Mouse (Mus musculus) lung, postnatal 0 days (tissue): ENCODE measurements around the gene Map3k20. TPM values are rescaled to one million over a fixed set of nuclear protein-coding genes. Genes with fewer than 3 reads are reported as not detected.

ENCODE experiments used
- ATAC-seq: fragments of 200-750 bp; cut with Nextera tagmentation; 2 replicates; pipeline ENCODE4 v1.8.0; 2017; ENCODE audit warnings: moderate library complexity
- DNase-seq: peaks from one replicate; pipeline ENCODE4 v3.0.0-alpha.2; 2016; ENCODE audit warnings: low spot score
- H3K27ac ChIP-seq: fragments of 300-500 bp; sonication (generic); 2 replicates; pipeline ENCODE4 v1.5.1; 2014; ENCODE audit warnings: antibody characterized with exemption, mild to moderate bottlenecking, low read length, mixed read lengths
- H3K27me3 ChIP-seq: fragments of 300-500 bp; sonication (generic); replicated peaks from 2 replicates; pipeline ENCODE4 v1.6.1; 2014; ENCODE audit warnings: low read length, mixed read lengths; ENCODE audit not compliant: insufficient read depth
- H3K36me3 ChIP-seq: fragments of 300-500 bp; sonication (generic); 2 replicates; pipeline ENCODE4 v1.6.1; 2014; ENCODE audit warnings: low read length, mixed read lengths; ENCODE audit not compliant: insufficient read depth
- H3K4me1 ChIP-seq: fragments of 300-500 bp; sonication (generic); 2 replicates; pipeline ENCODE4 v1.6.1; 2014; ENCODE audit warnings: antibody characterized with exemption, low read depth, low read length, mixed read lengths; ENCODE audit not compliant: insufficient read depth
- H3K4me2 ChIP-seq: fragments of 300-500 bp; sonication (generic); replicated peaks from 2 replicates; pipeline ENCODE4 v1.6.1; 2014; ENCODE audit warnings: low read depth, mild to moderate bottlenecking, low read length, moderate library complexity, mixed read lengths
- H3K4me3 ChIP-seq: fragments of 300-500 bp; sonication (generic); 2 replicates; pipeline ENCODE4 v1.5.1; 2014; ENCODE audit warnings: low read depth, low read length
- H3K9ac ChIP-seq: fragments of 300-500 bp; sonication (generic); replicated peaks from 2 replicates; pipeline ENCODE4 v1.6.1; 2014; ENCODE audit warnings: low read depth, mild to moderate bottlenecking
- H3K9me3 ChIP-seq: fragments of 300-500 bp; sonication (generic); 2 replicates; pipeline ENCODE4 v1.6.1; 2016; ENCODE audit warnings: low read length, mixed read lengths
- CTCF ChIP-seq: IDR thresholded peaks from 2 replicates; pipeline ENCODE4 v1.5.1; 2016; ENCODE audit warnings: antibody characterized with exemption, mild to moderate bottlenecking
- EP300 ChIP-seq: IDR thresholded peaks from 2 replicates; pipeline ENCODE4 v1.6.1; 2016; ENCODE audit warnings: antibody characterized with exemption, mild to moderate bottlenecking, control low read depth
- WGBS: fragments of 180-500 bp; shearing (Covaris S2); extraction: QIAGEN DNeasy Blood & Tissue Kit; methylation state at CpG from one replicate; pipeline ENCODE4 v1.1.7; 2014; 5-methylcytosine and 5-hydroxymethylcytosine counted together
- polyA plus RNA-seq: library from polyadenylated mRNA; unstranded; fragments of >200 nt; fragmentation: Nextera tagmentation; extraction: Ambion mirVana; gene quantifications from 2 replicates; pipeline ENCODE4 v1.2.1, GENCODE M21; 2015

Gene Map3k20
- polyA plus RNA-seq, 1 experiment from 2014 or later = 18.5 TPM

DNA sequence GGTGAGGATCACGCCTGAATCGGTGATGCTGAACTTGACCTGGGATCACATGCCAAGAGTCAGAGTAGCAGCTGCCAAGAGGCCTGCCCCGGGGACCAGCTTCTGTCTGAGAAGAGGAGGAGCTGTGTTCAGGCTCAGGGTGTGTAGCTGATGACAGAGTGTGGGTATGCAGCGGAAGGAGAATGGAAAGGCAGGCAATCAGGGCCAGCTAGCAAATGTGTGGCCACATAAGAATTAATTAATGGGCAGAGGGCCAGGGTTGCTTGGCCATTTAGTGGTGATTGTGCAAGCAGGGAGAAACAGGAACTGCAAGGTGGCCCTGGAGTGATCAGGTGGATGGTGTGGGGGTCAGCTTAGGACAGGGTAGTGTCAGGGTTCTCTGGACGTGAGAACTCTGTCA lies 23.5 kb downstream of the Map3k20 start:
- Histone ChIP-seq H3K27ac (no peak overlapping the region), H3K4me2 (no peak overlapping the region), H3K27me3 (no peaks in the 10 kb centered on the region), H3K36me3 (0 out of 2 replicates have a peak, but pooled peaks cover 3% of the 10 kb centered on the region), H3K9me3 (no peaks in the 10 kb centered on the region), H3K4me3 (no peak overlapping the region), H3K9ac (no peak overlapping the region), H3K4me1 (peaks cover 8% of the 10 kb centered on the region; the same call in 1 of the 2 replicates)
- no peak for TF ChIP-seq CTCF
- TF ChIP-seq EP300 = no peak
- peak; percentile 64 for ATAC-seq
- DNase-seq = peak; percentile 64
- 45% methylated on average over 5 of the region's 5 CpGs for WGBS

- peak overlapping the region; percentile 22 for H3K4me2 ChIP-seq
- TF ChIP-seq CTCF = no peak
- TF ChIP-seq EP300 = no peak
- ATAC-seq = no peak
These were observed 26.0 kb downstream of the Map3k20 start for GRCm38 (mm10) chr2:72311486-72311885.

GRCm38 (mm10) chr2:72313312-72313711 lies 27.9 kb downstream of the Map3k20 start:
- no peak overlapping the region for H3K27ac ChIP-seq
- H3K4me3 ChIP-seq = no peak overlapping the region
- ATAC-seq (peak; percentile 69), DNase-seq (peak; percentile 68)
- no peaks in the 10 kb centered on the region for H3K9me3 ChIP-seq
- H3K9ac ChIP-seq = no peak overlapping the region
- 58% methylated on average over 11 of the region's 11 CpGs for WGBS
- no peaks in the 10 kb centered on the region for H3K27me3 ChIP-seq
- TF ChIP-seq CTCF = no peak
- no peak for TF ChIP-seq EP300
- H3K36me3 ChIP-seq = no peaks in the 10 kb centered on the region
- H3K4me2 ChIP-seq = no peak overlapping the region
- peaks cover 11% of the 10 kb centered on the region; the same call in 1 of the 2 replicates for H3K4me1 ChIP-seq

More at GRCm38 (mm10) chr2:72311486-72311885, 26.0 kb downstream of the Map3k20 start:
- Histone ChIP-seq H3K36me3 (no peaks in the 10 kb centered on the region), H3K4me1 (peaks cover 8% of the 10 kb centered on the region; the same call in 1 of the 2 replicates), H3K9ac (no peak overlapping the region), H3K4me3 (no peak overlapping the region), H3K9me3 (no peaks in the 10 kb centered on the region), H3K27ac (no peak overlapping the region), H3K27me3 (no peaks in the 10 kb centered on the region)
- DNase-seq = no peak
- WGBS = 54% methylated on average over 8 of the region's 8 CpGs

DNA sequence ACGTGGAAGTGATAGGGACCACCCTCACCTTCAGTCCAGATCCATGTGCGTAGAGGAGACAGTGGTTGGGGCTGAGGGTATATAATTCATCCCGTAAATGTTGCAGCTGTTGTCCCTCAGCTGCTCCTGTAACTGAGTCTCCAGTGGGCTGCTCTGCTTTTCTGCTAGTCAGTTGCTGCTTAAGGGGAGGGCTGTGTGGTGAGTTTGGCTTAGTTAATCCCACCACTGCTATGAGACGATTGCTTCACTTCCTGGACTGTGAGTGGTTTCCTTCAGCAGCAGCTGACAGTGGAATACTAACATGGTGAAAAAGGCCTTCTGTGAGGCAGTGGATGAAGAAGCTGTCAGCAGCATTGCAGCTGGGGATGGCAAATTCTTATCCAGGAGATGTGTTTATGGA lies 33.0 kb downstream of the Map3k20 start:
- no peak for TF ChIP-seq EP300
- TF ChIP-seq CTCF = no peak
- peak; percentile 89 for DNase-seq
- peak; percentile 86 for ATAC-seq

GRCm38 (mm10) chr2:72319028-72319798 lies 33.8 kb downstream of the Map3k20 start:
- Histone ChIP-seq H3K9me3 (no peaks in the 10 kb centered on the region), H3K27me3 (no peaks in the 10 kb centered on the region), H3K36me3 (no peaks in the 10 kb centered on the region), H3K27ac (peak overlapping the region; percentile 63), H3K4me1 (peaks cover 13% of the 10 kb centered on the region; the same call in 1 of the 2 replicates), H3K9ac (no peak overlapping the region), H3K4me3 (no peak overlapping the region), H3K4me2 (no peak overlapping the region)
- 40% methylated on average over 7 of the region's 7 CpGs for WGBS
- TF ChIP-seq CTCF = no peak
- no peak for TF ChIP-seq EP300
- DNase-seq = peak; percentile 27
- peak; percentile 49 for ATAC-seq

More for the DNA sequence above, 33.0 kb downstream of the Map3k20 start:
- peaks cover 13% of the 10 kb centered on the region; the same call in 1 of the 2 replicates for H3K4me1 ChIP-seq
- peak overlapping the region; percentile 63 for H3K27ac ChIP-seq
- no peak overlapping the region for H3K9ac ChIP-seq
- WGBS = 35% methylated on average over 4 of the region's 4 CpGs
- H3K4me2 ChIP-seq = no peak overlapping the region
- no peaks in the 10 kb centered on the region for H3K36me3 ChIP-seq
- no peak overlapping the region for H3K4me3 ChIP-seq
- no peaks in the 10 kb centered on the region for H3K9me3 ChIP-seq
- no peaks in the 10 kb centered on the region for H3K27me3 ChIP-seq

- Histone ChIP-seq H3K27ac (no peak overlapping the region), H3K4me2 (no peak overlapping the region), H3K27me3 (no peaks in the 10 kb centered on the region), H3K9ac (no peak overlapping the region), H3K4me1 (peaks cover 13% of the 10 kb centered on the region; the same call in 1 of the 2 replicates), H3K9me3 (no peaks in the 10 kb centered on the region), H3K4me3 (no peak overlapping the region), H3K36me3 (no peaks in the 10 kb centered on the region)
- WGBS = 70% methylated on average over 2 of the region's 2 CpGs
- DNase-seq (no peak), ATAC-seq (no peak)
- TF ChIP-seq CTCF = no peak
- no peak for TF ChIP-seq EP300
These were observed 35.2 kb downstream of the Map3k20 start for GRCm38 (mm10) chr2:72320661-72321060.
